Mouse (Mus musculus) ES-Bruce4 (cell line): ENCODE results near the gene Arhgap9.

Source experiments
- CTCF ChIP-seq: IDR thresholded peaks from one replicate; pipeline ENCODE4 v1.8.1; 2011; ENCODE audit warnings: low read depth, low read length
- POLR2A ChIP-seq: IDR thresholded peaks from one replicate; pipeline ENCODE4 v1.8.1; 2011; ENCODE audit warnings: low read length; ENCODE audit not compliant: insufficient read depth

DNA sequence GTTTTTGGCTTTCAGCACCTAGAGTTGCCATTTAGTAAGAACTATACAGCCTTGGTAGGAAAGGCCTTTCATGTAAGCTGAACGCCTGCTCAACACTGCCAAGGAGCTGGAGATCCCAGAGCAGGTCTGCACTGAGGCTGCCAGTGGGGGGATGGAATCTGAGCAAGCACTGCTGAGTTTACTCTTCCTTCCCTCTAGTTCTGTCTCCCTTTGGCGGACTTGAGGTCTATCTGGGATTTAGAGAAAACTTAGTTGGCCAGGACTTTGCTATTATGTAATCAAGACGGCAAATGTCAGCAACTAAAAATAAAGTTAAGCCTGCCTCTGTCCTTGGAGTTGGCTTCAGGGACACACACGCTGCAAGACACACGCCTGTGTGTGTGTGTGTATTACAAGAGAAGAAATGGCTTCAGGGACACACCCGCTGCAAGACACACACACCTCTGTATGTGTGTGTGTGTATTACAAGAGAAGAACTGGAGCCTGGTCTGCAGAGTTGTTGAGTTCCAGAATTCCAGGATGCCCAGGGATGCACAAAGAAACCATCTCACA lies 28.7 kb upstream of the Arhgap9 start:
- TF ChIP-seq POLR2A (no peak), CTCF (no peak)
